Mouse (Mus musculus): ENCODE data around the gene Arhgap23. TPM values are rescaled to one million over a fixed set of nuclear protein-coding genes. Genes with fewer than 3 reads are reported as not detected.

Gene Arhgap23
- polyA plus RNA-seq, 1 experiment from 2014 or later = 16.0 TPM

GRCm38 (mm10) chr11:97536083-97536747 lies 120.9 kb downstream of the Arhgap23 start:
- ChIA-PET POLR2A (no interaction called here), CTCF (interaction anchor here (0.9 to 1.0 kb wide), 2 partner anchors 21 to 83 kb away, joined by 3 read pairs; no protein-coding TSS in a partner anchor)
- TF ChIP-seq CTCF (IDR thresholded peaks at IDR 0.05) = no peak
- DNase-seq (ENCODE audit: low read depth, low spot score) = no peak
- in situ Hi-C loops (cut with MboI; ENCODE audit: low pct_unique_long_range_greater_than_20kb) = no loop called here
- ATAC-seq = no peak
- H3K27me3 ChIP-seq = peaks cover 36% of the 10 kb centered on the region

GRCm38 (mm10) chr11:97536835-97537579 lies 121.7 kb downstream of the Arhgap23 start:
- H3K27me3 ChIP-seq = peaks cover 36% of the 10 kb centered on the region
- CTCF ChIA-PET = interaction anchor here (0.7 to 1.0 kb wide), 3 partner anchors 20 to 82 kb away, joined by 3 read pairs; no protein-coding TSS in a partner anchor
- in situ Hi-C loops (cut with MboI; ENCODE audit: low pct_unique_long_range_greater_than_20kb) = no loop called here
- DNase-seq (ENCODE audit: low read depth, low spot score) (no peak), ATAC-seq (no peak)
- POLR2A ChIA-PET = interaction anchor here (0.6 to 0.9 kb wide), 2 partner anchors 67 to 129 kb away, joined by 3 read pairs; no protein-coding TSS in a partner anchor
- TF ChIP-seq CTCF (IDR thresholded peaks at IDR 0.05) = no peak

- ChIA-PET POLR2A (interaction anchor here (0.9 kb wide), 1 partner anchor 129 kb away, joined by 3 read pairs; no protein-coding TSS in a partner anchor), CTCF (interaction anchor here (0.7 to 1.3 kb wide), 3 partner anchors 20 to 84 kb away, joined by 3 read pairs; no protein-coding TSS in a partner anchor)
- TF ChIP-seq CTCF (IDR thresholded peaks at IDR 0.05) = no peak
- DNase-seq (ENCODE audit: low read depth, low spot score) = no peak
- ATAC-seq = no peak
- H3K27me3 ChIP-seq = peaks cover 36% of the 10 kb centered on the region
- in situ Hi-C loops (cut with MboI; ENCODE audit: low pct_unique_long_range_greater_than_20kb) = no loop called here
These were observed 122.3 kb downstream of the Arhgap23 start for GRCm38 (mm10) chr11:97537580-97538089.

GRCm38 (mm10) chr11:97539622-97540021 lies 124.3 kb downstream of the Arhgap23 start:
- ChIA-PET POLR2A (no interaction called here), CTCF (no interaction called here)
- peaks cover 37% of the 10 kb centered on the region for H3K27me3 ChIP-seq
- in situ Hi-C loops (cut with MboI; ENCODE audit: low pct_unique_long_range_greater_than_20kb) = no loop called here
- DNase-seq (ENCODE audit: low read depth, low spot score) = no peak
- no peak for ATAC-seq
- TF ChIP-seq CTCF (IDR thresholded peaks at IDR 0.05) = no peak

- in situ Hi-C loops (cut with MboI; ENCODE audit: low pct_unique_long_range_greater_than_20kb) = no loop called here
- ATAC-seq (no peak), DNase-seq (ENCODE audit: low read depth, low spot score) (no peak)
- ChIA-PET CTCF (interaction anchor here (1.0 to 1.9 kb wide), 3 partner anchors 8 to 46 kb away, joined by 3 to 8 read pairs (median 3); no protein-coding TSS in a partner anchor), POLR2A (no interaction called here)
- peaks cover 39% of the 10 kb centered on the region for H3K27me3 ChIP-seq
- TF ChIP-seq CTCF (IDR thresholded peaks at IDR 0.05) = no peak
These were observed 124.8 kb downstream of the Arhgap23 start for GRCm38 (mm10) chr11:97540136-97540535.

GRCm38 (mm10) chr11:97540604-97541003 lies 125.3 kb downstream of the Arhgap23 start:
- H3K27me3 ChIP-seq = peaks cover 38% of the 10 kb centered on the region
- TF ChIP-seq CTCF (IDR thresholded peaks at IDR 0.05) = no peak

GRCm38 (mm10) chr11:97542171-97543150 lies 127.1 kb downstream of the Arhgap23 start:
- in situ Hi-C loops (cut with MboI; ENCODE audit: low pct_unique_long_range_greater_than_20kb) = no loop called here
- peaks cover 36% of the 10 kb centered on the region for H3K27me3 ChIP-seq
- ChIA-PET CTCF (interaction anchor here (1.5 to 1.6 kb wide), 2 partner anchors 10 to 33 kb away, joined by 4 to 10 read pairs; partner anchors contain the start of gene Srcin1), POLR2A (no interaction called here)
- no peak for DNase-seq (ENCODE audit: low read depth, low spot score)
- no peak for ATAC-seq
- no peak for TF ChIP-seq CTCF (IDR thresholded peaks at IDR 0.05)

More at GRCm38 (mm10) chr11:97540604-97541003, 125.3 kb downstream of the Arhgap23 start:
- ChIA-PET CTCF (interaction anchor here (0.9 to 1.9 kb wide), 4 partner anchors 8 to 51 kb away, joined by 3 to 8 read pairs (median 4); no protein-coding TSS in a partner anchor), POLR2A (interaction anchor here (0.6 kb wide), 1 partner anchor 67 kb away, joined by 4 read pairs; no protein-coding TSS in a partner anchor)
- DNase-seq (ENCODE audit: low read depth, low spot score) (no peak), ATAC-seq (no peak)
- in situ Hi-C loops (cut with MboI; ENCODE audit: low pct_unique_long_range_greater_than_20kb) = no loop called here

- TF ChIP-seq CTCF (IDR thresholded peaks at IDR 0.05) = no peak
- peaks cover 41% of the 10 kb centered on the region for H3K27me3 ChIP-seq
These were observed 127.9 kb downstream of the Arhgap23 start for GRCm38 (mm10) chr11:97543181-97543733.

GRCm38 (mm10) chr11:97543883-97544282 lies 128.6 kb downstream of the Arhgap23 start:
- no peak for DNase-seq (ENCODE audit: low read depth, low spot score)
- in situ Hi-C loops (cut with MboI; ENCODE audit: low pct_unique_long_range_greater_than_20kb) = no loop called here
- peaks cover 42% of the 10 kb centered on the region for H3K27me3 ChIP-seq
- no peak for TF ChIP-seq CTCF (IDR thresholded peaks at IDR 0.05)
- ChIA-PET POLR2A (interaction anchor here (0.9 kb wide), 1 partner anchor 17 kb away, joined by 3 read pairs; no protein-coding TSS in a partner anchor), CTCF (interaction anchor here (1.5 to 1.6 kb wide), 2 partner anchors 12 to 32 kb away, joined by 4 to 10 read pairs; partner anchors contain the start of gene Srcin1)
- no peak for ATAC-seq

More at GRCm38 (mm10) chr11:97543181-97543733, 127.9 kb downstream of the Arhgap23 start:
- ChIA-PET POLR2A (interaction anchor here (0.9 kb wide), 1 partner anchor 18 kb away, joined by 3 read pairs; no protein-coding TSS in a partner anchor), CTCF (interaction anchor here (1.5 to 1.6 kb wide), 2 partner anchors 11 to 33 kb away, joined by 4 to 10 read pairs; partner anchors contain the start of gene Srcin1)
- no peak for ATAC-seq
- DNase-seq (ENCODE audit: low read depth, low spot score) = no peak
- in situ Hi-C loops (cut with MboI; ENCODE audit: low pct_unique_long_range_greater_than_20kb) = no loop called here

Measured in Patski (cell line).